Mouse (Mus musculus): ENCODE measurements at regions not wholly inside any gene's neighbourhood (a gene's known extent, or its start where the extent isn't known, plus 50 kb on each side); places are given as distances from the start of the nearest gene placed in this dataset.

DNA sequence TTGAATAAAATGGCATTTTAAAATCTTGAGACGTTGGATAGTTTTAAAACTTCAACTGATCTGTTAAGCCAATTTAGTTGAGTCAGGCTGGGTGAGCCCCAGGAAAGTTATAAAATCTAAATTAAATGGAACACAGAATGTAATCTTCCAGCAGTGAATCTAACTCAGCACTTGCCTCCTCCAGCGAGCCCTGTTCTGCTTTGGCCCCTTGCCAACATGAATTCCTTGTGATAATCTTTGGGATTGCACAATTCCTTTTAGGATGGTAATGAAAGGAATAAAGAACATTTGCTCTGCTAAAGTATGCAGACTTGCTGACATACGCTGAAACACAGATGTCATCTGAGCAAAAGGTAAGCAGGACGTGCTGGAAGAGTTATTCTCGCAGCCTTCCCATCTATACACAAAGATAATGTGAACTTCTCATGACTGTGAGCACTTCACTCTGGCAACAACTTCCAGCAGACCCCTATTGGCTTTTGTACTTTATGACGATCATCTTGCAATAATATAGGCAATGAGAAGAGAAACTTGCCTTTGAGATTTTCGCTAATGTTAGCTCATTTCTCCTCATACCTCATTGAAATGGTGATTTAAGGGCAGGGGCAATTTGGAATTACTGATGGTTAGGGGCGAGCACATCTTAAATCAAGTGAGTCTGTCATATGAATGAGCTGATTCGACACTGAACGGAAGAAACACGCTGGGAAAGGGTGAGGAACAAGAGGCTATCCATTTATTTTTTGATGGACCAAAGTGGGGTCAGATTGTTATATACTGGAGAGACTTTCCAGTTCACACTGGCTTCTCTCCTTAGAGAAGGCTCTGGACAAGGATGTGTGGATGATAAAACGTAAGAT is 216.3 kb upstream of the Pdzrn3 start:
- no peak for DNase-seq (ENCODE audit: low spot score)

DNA sequence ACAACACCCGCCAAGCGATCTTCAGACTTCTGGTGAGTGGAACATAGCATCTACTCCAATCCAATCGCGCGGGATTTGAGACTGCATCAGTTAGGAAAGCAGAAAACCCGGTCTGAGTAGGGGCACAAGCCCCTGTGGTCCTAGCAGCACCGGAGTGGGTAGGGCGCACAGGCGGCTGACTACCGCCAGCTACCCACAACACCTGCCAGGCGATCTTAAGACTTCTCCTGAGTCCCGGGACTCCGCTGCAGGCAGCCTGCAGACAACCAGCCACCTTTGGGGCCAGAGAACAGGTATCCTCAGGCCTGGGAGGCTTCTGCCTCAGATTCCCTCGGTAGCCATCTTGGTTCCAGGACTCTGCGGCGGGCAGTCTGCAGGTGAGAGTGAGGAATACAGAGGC is 208.2 kb upstream of the Pdzrn3 start:
- DNase-seq (ENCODE audit: low spot score), result no peak

DNA sequence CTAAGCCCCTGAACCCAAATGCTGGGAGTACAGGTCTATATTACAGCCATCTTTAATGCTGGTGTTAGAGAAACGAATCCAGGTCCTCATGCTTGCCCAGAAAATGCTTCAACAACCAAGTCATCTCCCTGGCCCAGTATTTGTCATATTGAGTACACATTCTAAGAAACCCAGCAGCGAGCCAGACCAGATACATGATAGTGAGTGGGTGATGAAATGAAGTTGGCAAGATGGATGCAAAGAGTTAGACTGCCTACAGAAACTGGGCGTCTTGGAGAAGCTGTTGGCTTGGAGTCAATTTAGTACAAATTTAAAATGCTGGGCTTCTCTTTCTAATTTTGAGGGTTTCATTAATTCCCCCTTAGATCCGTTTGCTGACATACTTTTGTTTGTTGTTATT is 203.1 kb upstream of the Pdzrn3 start:
- no peak for DNase-seq (ENCODE audit: low spot score)

DNA sequence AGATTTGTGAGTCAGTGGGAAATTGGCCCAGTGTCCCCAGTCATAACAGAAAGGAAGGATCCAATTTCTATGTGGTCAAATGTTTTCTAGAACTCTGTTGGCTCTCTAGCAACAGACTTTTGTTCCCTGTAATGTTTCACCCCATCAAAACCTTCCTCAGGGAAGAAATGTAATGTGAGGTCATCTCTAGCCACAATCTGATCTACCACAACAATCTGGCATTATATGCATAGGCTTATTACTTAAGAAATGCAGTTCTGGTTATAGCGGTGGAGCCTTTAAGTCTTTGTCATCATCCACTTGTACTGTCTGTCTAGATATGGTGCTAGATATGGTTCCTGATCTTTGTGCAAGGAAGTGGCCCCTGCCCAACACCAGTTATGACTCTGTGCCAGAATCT is 178.4 kb upstream of the Pdzrn3 start:
- no peak for DNase-seq (ENCODE audit: low spot score)

DNA sequence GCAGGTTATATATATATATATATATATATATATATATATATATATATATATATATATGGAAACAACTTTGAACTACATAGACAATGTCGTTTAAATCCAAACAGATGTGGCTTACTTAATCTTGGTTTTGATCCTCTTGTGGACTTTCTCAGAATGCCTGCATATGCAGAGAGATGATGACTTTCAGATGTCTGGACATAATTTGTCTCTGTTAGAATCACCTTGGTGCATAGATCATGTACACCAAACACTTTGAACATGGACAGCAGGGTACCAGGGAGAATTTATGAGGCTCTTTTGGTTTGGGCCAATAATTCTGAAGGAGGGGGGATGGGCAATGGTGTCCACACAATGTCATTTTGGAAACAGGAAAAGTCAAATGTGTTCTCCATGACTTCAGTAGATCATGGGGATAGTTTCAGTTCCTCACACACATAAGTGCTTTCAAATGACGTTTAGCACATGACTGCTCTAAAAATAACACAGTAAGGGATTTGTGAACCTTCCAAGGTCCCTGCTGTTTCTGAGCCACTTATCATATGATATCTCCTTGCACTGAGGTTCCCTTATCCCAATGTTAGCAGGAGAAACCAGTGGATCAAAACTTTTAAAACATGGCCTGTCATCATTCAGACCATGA is 177.4 kb upstream of the Pdzrn3 start:
- DNase-seq (ENCODE audit: low spot score), result no peak

DNA sequence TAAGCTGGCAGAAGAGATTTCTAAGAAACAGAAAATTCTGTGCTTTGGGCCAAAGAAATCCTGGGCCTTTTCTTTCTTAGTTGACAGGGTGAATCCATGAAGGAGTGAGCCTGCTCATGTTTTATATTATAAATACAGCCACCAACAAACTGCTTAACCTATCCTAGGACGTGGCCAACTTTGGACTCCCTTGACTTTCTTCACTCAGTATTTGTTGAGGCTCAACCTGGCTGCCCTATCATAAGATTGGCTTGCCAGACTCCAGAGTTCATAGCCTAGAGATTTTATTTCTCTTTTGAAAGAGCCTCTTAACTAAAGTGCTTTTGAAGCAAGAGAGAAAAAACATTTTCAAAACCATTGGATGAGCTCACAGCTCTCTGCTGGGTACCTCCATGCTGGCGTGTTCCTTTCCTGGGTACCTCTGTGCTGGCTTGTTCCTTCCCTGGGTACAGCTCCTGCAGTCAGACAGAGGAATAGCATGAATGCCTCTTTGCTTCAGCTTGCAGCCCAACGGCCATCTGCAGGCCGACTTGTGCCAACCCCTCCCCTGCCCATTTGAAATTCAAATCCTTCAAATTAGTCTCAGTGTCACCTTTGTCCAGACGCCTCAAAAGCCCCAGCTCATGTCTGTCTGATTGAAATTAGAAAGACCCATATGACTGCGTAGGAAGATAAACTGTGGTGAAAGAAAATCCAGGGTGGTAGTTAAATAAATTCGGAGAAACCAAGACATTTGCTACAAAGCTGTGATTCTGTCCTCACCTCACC is 173.0 kb upstream of the Pdzrn3 start:
- DNase-seq (ENCODE audit: low spot score), result peak; percentile 20

DNA sequence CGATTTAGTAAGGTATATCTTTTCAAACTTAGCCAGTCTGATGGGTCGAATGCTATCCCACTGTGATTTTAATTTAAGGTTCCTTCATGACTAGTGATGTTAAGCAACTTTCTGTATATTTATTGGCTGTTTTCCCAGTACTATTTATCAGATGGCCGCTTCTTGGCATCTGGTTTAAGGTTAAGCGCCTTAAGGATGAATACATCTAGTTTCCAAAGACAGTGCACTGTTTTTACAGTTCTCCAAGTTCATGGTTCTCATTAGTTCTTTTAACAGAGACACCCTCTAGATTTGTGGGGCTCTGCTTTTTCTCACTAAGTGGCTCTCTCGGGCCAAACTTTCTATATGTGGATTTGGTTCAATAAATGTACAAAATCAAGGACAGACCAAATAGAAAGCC is 159.9 kb upstream of the Pdzrn3 start:
- no peak for DNase-seq (ENCODE audit: low spot score)

DNA sequence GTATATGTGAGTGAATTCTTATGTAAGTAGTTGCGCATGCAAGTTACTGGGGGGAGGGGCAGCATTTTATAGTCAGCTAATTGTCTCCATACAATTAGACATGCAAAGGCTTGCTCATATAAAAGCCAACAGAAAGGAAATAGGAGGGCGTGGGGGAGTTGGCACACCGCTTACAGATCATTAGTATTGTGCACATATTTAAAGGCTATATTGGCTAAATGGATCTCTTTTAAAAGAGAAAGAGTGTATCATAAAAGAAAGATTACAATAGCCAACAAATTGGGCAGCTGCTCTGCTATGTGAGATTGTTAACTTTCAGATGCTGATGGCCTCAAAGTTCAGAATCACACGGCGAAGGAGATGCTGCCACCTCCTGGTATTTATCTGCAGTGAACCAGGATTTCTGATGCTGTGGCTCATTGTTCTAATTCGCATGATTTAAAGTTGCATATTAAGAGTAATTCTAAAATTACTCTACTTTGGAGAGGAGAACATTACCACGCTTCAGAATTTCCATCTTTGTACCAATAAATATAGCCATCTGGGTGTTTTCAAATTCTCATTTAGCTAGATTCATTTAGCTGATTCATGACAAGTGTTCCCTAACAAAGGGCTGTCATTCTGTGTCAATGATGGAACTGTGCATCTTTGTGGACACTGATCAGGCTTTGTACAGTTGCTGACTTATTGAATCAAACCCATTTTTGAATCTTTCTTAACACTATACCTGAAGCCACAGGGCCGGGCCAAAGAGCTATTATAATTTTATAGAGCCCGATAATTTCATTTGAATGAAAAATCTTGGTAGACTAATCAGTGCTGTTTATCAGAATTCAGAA is 156.7 kb upstream of the Pdzrn3 start:
- DNase-seq (ENCODE audit: low spot score), result peak; percentile 82

DNA sequence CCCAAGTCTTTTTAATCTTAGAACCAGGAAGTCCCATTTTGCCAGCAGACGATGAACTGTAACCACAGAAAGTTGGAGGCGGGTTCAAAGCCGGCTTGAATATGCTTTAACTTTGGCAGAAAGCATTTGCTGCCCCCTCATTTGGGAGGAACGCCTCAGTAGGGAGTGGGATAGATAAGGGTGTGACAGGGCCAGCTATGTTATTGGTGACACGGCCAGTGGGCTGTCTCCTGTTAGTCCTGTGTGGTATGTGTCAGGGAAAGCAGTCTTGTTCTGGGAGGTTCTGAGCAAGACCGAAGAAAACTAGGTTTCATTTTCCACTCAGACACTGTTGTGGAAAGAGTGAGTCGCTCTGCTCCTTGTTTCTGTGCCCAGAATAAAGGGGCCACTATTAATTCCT is 154.7 kb upstream of the Pdzrn3 start:
- DNase-seq (ENCODE audit: low spot score), result no peak

DNA sequence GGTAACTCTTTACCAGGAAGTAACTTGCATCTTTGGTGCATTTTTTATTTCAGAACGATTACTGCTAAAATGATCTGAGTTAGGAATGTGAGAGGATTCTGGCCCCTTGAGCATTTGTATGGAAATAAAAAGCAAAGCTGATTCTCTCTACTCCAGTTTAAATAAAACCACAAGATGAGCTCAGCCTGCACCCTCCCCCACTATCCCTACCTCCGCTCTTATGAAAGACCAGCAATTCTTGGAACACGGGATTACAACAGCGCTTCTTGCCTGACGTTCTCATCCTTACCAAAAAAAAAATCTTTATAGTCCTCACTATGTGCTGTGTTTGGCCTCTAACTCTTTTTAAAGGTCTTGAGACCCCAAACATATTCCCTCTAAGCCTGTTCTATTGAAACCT is 154.2 kb upstream of the Pdzrn3 start:
- no peak for DNase-seq (ENCODE audit: low spot score)

DNA sequence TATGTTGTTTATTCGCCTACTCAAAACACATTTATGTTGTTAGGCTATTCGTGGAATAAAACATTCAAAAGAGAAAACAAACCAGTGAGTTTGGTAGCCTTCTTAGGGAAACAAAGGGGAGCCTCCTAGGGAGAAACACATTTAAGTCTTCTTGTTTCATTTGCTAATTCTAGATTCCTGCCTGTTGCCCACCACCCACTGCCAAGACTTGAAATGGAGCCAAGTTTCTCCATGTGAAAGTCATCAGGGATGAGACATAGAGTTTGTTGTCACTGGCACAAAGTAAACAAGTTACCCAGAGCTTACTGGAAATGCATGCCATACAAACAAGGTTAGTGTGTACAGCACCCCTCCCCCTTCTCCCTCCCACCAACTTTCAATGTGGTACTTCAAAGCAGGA is 147.4 kb upstream of the Pdzrn3 start:
- DNase-seq (ENCODE audit: low spot score), result no peak

DNA sequence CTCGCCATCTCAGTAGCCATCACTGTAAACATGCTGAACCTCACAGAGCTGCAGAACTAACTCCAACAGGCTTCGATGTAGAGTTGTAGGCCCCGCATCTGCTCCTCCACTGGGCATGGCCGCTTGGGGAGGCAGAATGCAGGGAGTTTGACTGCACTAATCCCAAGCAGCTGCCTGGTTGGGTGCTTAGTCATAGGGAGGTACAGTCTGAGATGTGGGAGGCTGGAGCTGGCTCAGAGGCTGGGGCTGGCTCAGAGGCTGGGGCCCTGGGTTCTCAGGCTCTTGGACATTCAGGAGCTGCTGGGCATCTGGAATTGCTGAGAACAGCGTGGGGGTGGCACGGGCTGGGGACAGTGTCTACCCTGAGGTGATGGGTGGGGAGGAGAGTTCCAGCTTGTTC is 143.6 kb upstream of the Pdzrn3 start:
- DNase-seq (ENCODE audit: low spot score), result no peak

DNA sequence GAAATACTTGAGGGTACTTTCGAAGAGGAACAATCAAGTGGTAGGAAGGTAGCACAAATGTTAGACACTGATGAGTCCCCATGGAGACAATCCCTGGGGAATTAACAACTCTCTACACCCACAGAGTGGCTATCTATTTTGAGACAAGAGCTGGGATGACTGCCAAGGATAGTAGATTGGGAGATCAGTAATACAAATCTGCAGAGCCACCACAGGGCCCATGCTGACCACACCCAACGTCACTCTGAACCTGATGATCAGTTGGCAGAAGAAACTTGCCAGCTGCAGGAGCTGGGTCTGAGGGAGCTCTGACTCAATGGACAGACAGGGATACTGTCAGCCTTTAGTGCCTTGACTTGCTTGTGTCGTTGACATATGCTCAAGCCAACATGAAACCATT is 143.1 kb upstream of the Pdzrn3 start:
- DNase-seq (ENCODE audit: low spot score), result no peak

DNA sequence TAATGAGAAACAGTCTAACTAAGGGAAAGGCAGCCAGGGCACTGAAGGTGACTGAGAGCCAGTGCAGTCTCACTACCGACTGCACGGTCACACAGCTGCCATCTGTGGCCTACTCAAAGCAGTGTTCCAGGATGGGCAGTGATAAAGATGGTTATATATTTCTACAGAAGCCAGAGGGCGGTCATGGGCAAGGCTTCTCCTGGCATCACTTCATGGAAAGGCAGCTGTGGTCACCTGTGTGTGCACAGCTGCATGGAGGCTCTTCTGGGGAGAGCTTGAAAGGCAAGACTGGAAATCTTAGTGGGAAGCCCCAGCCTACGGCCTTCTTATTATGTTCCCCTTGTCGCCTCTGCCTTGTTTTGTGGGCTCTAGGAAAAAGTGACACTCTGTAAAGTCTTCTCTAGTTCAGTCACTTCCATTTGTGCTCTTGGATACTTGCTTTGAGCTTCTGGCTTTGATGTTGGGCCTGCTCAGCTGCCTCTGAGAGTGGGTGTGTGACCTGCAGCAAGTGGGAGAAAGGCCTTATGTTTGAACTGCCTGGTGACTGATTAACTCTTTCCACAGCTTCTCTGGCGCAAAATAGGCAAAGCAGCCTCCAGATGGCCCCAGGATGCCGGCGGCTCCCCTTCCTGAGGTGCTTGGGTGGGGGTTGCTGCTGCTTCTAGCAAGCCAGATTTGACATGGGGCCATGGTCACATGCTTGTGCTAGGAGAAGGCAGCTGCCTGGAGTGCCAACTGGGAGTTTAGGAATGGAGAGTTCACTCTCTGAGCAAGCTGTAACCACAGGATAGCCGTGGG is 141.4 kb upstream of the Pdzrn3 start:
- DNase-seq (ENCODE audit: low spot score), result peak; percentile 13

DNA sequence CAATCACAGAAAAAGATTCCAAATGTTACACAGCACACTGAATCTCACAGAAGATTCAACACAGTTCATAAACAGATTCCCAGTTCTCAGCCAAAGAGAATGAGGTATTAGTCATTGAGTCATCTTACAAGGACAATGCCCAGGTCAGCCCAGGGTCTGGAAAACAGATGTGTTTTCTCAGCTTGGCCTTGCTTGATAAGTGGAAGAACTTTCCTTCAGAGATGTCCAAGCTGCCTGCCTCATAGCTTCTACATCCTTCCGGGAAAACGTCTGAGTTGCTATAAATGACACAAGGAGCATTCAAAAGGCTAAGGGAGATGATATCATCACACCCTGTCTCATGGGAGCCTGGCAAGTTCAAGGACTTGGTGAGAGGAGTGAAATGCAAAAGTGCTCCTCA is 139.9 kb upstream of the Pdzrn3 start:
- no peak for DNase-seq (ENCODE audit: low spot score)

DNA sequence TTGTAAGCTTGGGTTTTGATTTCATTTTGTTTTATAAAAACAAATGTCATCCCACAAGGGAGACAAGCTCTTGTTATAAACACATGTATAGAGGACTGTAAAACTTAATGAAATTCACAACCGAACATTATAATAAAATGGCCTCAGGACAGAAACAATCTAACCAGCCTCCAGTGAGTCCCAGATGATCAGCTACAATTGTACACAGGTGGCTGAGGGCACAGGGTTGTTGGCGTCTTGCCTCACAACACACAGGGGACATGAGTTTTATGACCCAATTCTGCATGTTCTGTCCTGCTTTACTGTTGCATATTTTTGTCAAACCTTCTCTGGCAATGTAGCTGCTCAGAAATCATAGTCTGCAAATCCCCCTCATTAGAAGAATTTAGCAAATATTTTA is 136.0 kb upstream of the Pdzrn3 start:
- no peak for DNase-seq (ENCODE audit: low spot score)

DNA sequence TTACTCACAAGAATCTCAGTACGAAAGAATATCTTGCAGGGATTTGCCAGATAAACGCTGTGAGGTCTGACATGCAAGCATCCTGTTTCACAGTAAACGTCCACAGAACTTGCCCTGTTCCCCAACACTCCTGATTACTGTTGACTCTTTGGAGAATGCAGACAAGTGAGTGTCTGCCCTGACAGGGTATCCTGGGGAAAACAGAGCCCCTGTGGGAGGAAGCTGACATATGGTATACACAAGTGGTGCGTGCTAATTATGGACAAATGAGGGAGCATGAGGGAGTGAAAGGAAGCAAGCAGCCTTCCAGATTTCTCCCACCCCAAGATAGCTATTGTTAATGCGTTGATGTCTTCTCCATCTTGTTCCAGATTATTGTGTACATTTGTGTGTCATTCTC is 124.5 kb upstream of the Pdzrn3 start:
- no peak for DNase-seq (ENCODE audit: low spot score)

DNA sequence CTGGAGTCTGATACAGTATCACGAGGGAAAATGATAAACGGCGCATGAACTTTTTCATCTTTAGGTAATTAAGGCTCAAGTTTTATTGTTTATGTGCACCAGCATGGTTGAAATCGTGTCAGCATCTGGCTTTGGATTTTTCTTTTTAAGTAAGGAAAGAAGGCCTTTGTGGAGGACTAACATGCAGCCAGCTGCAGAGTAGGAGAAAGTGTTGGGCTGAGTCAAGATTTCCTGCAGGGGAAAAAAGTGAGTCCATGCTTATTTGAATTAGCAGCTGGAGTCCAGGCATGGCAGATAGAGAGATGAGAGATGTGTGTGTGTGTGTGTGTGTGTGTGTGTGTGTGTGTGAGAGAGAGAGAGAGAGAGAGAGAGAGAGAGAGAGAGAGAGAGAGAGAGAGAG is 124.0 kb upstream of the Pdzrn3 start:
- DNase-seq (ENCODE audit: low spot score), result no peak

DNA sequence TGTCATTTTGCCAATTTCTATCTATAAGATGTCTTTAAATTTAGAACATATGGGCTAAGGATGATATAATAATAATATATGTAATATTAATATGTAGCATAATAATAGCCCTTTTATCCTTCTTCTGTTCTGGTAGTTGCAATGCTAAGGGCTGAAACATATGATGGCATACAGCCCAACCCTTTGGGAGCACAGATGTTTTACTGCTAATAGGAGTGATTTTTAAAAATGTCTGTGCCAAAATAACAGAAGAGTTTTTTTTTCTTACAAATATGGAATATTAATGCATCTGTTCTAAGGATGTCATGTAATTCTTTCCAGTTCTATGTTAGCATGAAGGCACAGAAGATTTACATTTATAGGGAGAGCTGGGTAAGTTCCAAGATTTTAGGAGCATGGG is 122.5 kb upstream of the Pdzrn3 start:
- no peak for DNase-seq (ENCODE audit: low spot score)

DNA sequence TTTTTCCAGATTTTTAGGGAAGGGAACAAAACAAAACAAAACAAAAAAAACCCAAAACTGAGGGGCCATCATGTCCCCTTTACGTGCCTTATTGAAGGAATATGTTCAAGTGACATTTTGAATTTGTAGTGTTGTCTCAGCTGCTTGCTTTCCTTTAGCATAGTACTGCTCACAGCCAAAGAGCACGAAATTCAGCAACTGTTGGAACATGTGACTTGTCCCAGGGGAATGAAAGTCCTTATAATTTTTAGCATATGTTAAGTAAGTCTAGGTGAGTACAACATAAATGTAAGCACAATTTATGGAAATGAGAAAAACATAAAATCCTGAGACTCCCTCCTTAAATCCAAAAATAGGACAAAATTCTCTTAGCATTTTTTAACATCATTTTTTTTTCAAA is 110.8 kb upstream of the Pdzrn3 start:
- DNase-seq (ENCODE audit: low spot score), result no peak

DNA sequence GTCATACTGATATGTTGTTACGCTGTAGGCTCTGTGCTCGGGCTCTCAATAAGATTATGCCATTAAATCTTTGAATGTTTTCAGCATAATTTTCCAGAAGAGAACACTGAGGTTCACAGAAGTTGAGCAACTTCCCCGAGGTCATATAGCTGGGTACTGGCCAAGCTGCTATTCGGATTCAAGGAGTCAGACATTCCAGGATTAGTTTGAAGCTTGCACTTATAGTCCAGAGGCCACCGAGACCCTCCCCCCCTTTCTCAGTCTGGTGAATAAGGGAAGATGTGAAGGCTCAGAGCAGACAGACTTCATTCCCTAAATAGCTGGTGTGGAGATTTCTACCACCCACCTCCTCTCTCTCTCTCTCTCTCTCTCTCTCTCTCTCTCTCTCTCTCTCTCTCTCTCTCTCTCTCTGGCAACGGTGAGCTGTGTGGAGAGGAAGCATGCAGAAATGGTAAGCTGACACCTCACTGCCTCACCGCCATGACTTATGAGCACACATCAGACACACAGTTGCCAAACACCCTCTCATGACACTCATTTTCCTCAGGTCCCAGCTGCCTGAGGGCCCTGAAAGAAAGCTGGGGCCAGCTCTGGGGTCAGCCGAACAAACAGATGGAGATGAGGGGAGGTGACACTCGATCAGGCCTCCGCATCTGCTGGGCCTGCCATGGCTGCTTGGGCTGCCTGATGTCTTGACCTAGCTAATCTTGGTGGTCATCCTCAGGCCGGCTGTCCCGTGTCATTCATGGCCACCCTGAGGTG is 107.0 kb upstream of the Pdzrn3 start:
- no peak for DNase-seq (ENCODE audit: low spot score)
